Mouse (Mus musculus) intestine, embryonic 14.5 days (tissue): Measurements from ENCODE around the gene BC004004. TPM values are rescaled to one million over a fixed set of nuclear protein-coding genes. Genes with fewer than 3 reads are reported as not detected.
A peak's percentile ranks its signal among the peaks of the same experiment; 100 is the strongest.
"Not testable (repeated sequence)": the region's sequence is repeated elsewhere in the genome, so short reads cannot be mapped to it uniquely, and the experiment has no call there.

Experiments used
- ATAC-seq: fragments of 200-750 bp; cut with Nextera tagmentation; replicated peaks from 2 replicates; pipeline ENCODE4 v1.8.0; 2017; ENCODE audit warnings: low read depth, moderate number of reproducible peaks, moderate TSS enrichment, moderate library complexity; ENCODE audit not compliant: low FRiP score, low TSS enrichment
- DNase-seq: peaks from one replicate; pipeline ENCODE4 v3.0.0-alpha.2; 2018; ENCODE audit warnings: low spot score
- H3K27ac ChIP-seq: fragments of 300-500 bp; sonication (generic); 2 replicates; pipeline ENCODE4 v1.5.1; 2014; ENCODE audit warnings: low read depth, mild to moderate bottlenecking, control low read depth
- H3K27me3 ChIP-seq: fragments of 300-500 bp; sonication (generic); replicated peaks from 2 replicates; pipeline ENCODE4 v1.6.1; 2014; ENCODE audit warnings: low read length, control low read depth; ENCODE audit not compliant: control insufficient read depth, insufficient read depth
- H3K36me3 ChIP-seq: fragments of 300-500 bp; sonication (generic); 2 replicates; pipeline ENCODE4 v1.6.1; 2014; ENCODE audit warnings: low read length, control low read depth; ENCODE audit not compliant: control insufficient read depth, insufficient read depth
- H3K4me1 ChIP-seq: fragments of 300-500 bp; sonication (generic); replicated peaks from 2 replicates; pipeline ENCODE4 v1.6.1; 2014; ENCODE audit warnings: low read length, control low read depth, mixed read lengths; ENCODE audit not compliant: control insufficient read depth, insufficient read depth
- H3K4me2 ChIP-seq: fragments of 300-500 bp; sonication (generic); 2 replicates; pipeline ENCODE4 v1.6.1; 2014; ENCODE audit warnings: low read length
- H3K4me3 ChIP-seq: fragments of 300-500 bp; sonication (generic); 2 replicates; pipeline ENCODE4 v1.5.1; 2014; ENCODE audit warnings: low read depth, low read length, control low read depth, mixed read lengths
- H3K9ac ChIP-seq: fragments of 300-500 bp; sonication (generic); 2 replicates; pipeline ENCODE4 v1.6.1; 2014; ENCODE audit warnings: mild to moderate bottlenecking, low read length
- H3K9me3 ChIP-seq: fragments of 300-500 bp; sonication (generic); 2 replicates; pipeline ENCODE4 v1.6.1; 2016; ENCODE audit warnings: low read length, control low read depth; ENCODE audit not compliant: control insufficient read depth
- WGBS: fragments of 180-500 bp; shearing (Covaris S2); extraction: QIAGEN DNeasy Blood & Tissue Kit; methylation state at CpG from one replicate; pipeline ENCODE4 v1.1.7; 2014; 5-methylcytosine and 5-hydroxymethylcytosine counted together
- polyA plus RNA-seq: library from polyadenylated mRNA; unstranded; fragments of >200 nt; fragmentation: Nextera tagmentation; extraction: Ambion mirVana; gene quantifications from 2 replicates; pipeline ENCODE4 v1.2.1, GENCODE M21; 2014

Gene BC004004
- polyA plus RNA-seq, 1 experiment from 2014 or later, result 77.4 TPM

- not testable (repeated sequence) for ATAC-seq, H3K4me1 ChIP-seq, DNase-seq, H3K9ac ChIP-seq, H3K4me3 ChIP-seq, H3K36me3 ChIP-seq, H3K9me3 ChIP-seq, H3K4me2 ChIP-seq, H3K27ac ChIP-seq
- H3K27me3 ChIP-seq, result peaks cover 16% of the 10 kb centered on the region
- 81% methylated on average over 3 of the region's 3 CpGs for WGBS
Measured at GRCm38 (mm10) chr17:29317380-29317779, 48.8 kb downstream of the BC004004 start, which contains the start of gene Pi16. Gene Pi16, plus strand, starts transcription at chr17:29317680.

- Histone ChIP-seq H3K4me1 (no peaks in the 10 kb centered on the region), H3K9ac (no peak overlapping the region), H3K4me2 (no peak overlapping the region), H3K36me3 (no peaks in the 10 kb centered on the region), H3K27ac (no peak overlapping the region), H3K4me3 (no peak overlapping the region), H3K27me3 (peaks cover 22% of the 10 kb centered on the region), H3K9me3 (no peaks in the 10 kb centered on the region)
- ATAC-seq (no peak), DNase-seq (no peak)
- whole genome bisulfite sequencing, result 48% methylated on average over 6 of the region's 6 CpGs
Measured at GRCm38 (mm10) chr17:29318731-29319250, 50.2 kb downstream of the BC004004 start.

GRCm38 (mm10) chr17:29319476-29319875, 50.9 kb downstream of the BC004004 start:
- Histone ChIP-seq H3K9ac (no peak overlapping the region), H3K27me3 (peaks cover 22% of the 10 kb centered on the region), H3K4me1 (no peaks in the 10 kb centered on the region), H3K4me2 (no peak overlapping the region), H3K27ac (no peak overlapping the region), H3K9me3 (no peaks in the 10 kb centered on the region), H3K36me3 (no peaks in the 10 kb centered on the region), H3K4me3 (no peak overlapping the region)
- DNase-seq (no peak), ATAC-seq (no peak)
- WGBS, result 89% methylated on average over 7 of the region's 7 CpGs

GRCm38 (mm10) chr17:29319881-29320639, 51.5 kb downstream of the BC004004 start:
- Histone ChIP-seq H3K36me3 (no peaks in the 10 kb centered on the region), H3K4me1 (no peaks in the 10 kb centered on the region), H3K9me3 (no peaks in the 10 kb centered on the region), H3K27me3 (peaks cover 22% of the 10 kb centered on the region), H3K9ac (no peak overlapping the region), H3K4me3 (no peak overlapping the region), H3K4me2 (no peak overlapping the region), H3K27ac (no peak overlapping the region)
- ATAC-seq (no peak), DNase-seq (no peak)
- WGBS, result 54% methylated on average over 8 of the region's 8 CpGs

DNA sequence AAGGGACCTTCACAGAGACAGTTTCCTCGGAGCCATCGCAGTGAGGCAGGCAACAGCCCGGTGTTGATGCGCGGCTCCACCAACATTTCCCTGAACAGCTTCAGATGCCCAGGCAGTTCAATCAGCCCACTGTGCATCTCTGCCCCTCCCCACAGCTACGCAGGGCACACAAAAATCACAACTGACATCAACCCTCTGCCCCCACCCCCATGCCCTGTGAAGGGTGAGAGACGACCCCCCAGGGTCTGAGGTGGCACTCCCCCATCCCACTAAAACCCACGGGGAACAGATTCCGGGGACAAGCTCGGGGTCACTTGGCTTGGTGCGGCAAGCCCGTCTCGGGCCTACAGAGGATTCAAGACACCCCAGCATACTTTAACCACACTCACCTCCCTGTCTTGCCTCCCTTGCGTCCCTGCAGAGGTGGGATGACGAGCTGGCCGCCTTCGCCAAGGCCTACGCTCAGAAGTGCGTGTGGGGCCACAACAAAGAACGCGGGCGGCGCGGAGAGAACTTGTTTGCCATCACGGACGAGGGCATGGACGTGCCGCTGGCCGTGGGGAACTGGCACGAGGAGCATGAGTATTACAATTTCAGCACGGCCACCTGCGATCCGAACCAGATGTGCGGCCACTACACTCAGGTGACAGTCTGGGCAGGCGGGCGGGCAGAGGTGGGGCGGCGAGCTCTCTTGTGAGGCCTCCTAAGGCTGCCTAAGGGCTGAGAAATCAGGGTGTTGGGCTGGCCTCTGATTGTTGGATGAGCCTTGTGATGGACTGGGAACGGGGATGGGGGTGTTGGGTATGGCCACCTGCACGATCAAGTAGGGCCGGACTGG, 53.4 kb downstream of the BC004004 start:
- H3K4me3 ChIP-seq, result no peak overlapping the region
- H3K9me3 ChIP-seq, result no peaks in the 10 kb centered on the region
- ATAC-seq, result peak; percentile 63
- H3K4me2 ChIP-seq, result peak overlapping the region; percentile 36
- H3K27ac ChIP-seq, result no peak overlapping the region
- no peaks in the 10 kb centered on the region for H3K36me3 ChIP-seq
- 0 out of 2 replicates have a peak, but pooled peaks cover 8% of the 10 kb centered on the region for H3K4me1 ChIP-seq
- no peak overlapping the region for H3K9ac ChIP-seq
- DNase-seq, result peak; percentile 64
- WGBS, result 23% methylated on average over 41 of the region's 41 CpGs
- peaks cover 24% of the 10 kb centered on the region for H3K27me3 ChIP-seq

DNA sequence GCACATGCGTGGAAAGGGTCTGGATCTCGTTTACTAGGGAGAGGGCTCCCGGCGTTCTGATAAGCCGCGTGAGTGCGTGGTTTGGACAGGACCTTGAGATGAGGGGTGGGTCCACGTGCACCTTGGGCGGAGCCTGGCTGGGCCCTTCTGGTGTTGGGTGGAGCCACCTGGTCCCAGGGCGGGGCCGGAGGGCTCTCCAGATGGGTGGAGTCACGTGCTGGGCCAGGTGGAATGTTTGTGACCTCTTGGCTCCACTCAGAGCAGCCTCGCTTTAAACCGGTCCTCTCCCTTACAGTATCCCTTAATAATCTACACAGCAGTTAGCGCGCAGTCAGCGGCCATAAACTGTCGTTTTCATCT, 54.0 kb downstream of the BC004004 start:
- Histone ChIP-seq H3K4me2 (peak overlapping the region; percentile 36), H3K27me3 (peaks cover 29% of the 10 kb centered on the region), H3K27ac (no peak overlapping the region), H3K9me3 (no peaks in the 10 kb centered on the region), H3K9ac (no peak overlapping the region), H3K36me3 (no peaks in the 10 kb centered on the region), H3K4me3 (no peak overlapping the region), H3K4me1 (0 out of 2 replicates have a peak, but pooled peaks cover 8% of the 10 kb centered on the region)
- peak; percentile 72 for ATAC-seq
- DNase-seq, result peak; percentile 73
- WGBS, result 12% methylated on average over 18 of the region's 18 CpGs

DNA sequence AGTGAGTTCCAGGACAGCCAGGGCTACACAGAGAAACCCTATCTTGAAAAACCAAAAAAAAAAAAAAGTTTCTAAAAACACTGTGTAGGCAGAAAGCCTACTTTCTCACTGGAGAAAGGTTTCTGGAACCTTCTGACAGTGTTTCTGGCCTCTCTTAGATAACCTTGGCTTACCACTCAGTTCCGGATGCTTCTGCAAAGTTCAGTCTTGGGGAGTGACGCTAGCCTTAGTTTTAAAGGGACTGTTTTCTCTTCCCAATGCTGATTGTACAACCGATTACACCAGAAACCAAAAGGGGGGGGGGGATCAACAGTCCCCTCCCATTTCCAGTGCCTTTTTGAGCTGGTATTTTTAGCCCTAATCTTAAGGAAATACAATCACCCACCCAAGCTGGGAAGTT, 55.0 kb downstream of the BC004004 start:
- ATAC-seq, result no peak
- 0 out of 2 replicates have a peak, but pooled peaks cover 8% of the 10 kb centered on the region for H3K4me1 ChIP-seq
- H3K9ac ChIP-seq, result no peak overlapping the region
- no peaks in the 10 kb centered on the region for H3K36me3 ChIP-seq
- WGBS, result 90% methylated on average over 3 of the region's 3 CpGs
- H3K4me3 ChIP-seq, result no peak overlapping the region
- H3K9me3 ChIP-seq, result no peaks in the 10 kb centered on the region
- H3K4me2 ChIP-seq, result no peak overlapping the region
- H3K27ac ChIP-seq, result no peak overlapping the region
- peaks cover 30% of the 10 kb centered on the region for H3K27me3 ChIP-seq
- DNase-seq, result no peak

- H3K27ac ChIP-seq, result no peak overlapping the region
- no peak for DNase-seq
- 66% methylated on average over 13 of the region's 13 CpGs for WGBS
- H3K27me3 ChIP-seq, result peaks cover 29% of the 10 kb centered on the region
- H3K4me2 ChIP-seq, result no peak overlapping the region; the same call in 1 of the 2 replicates
- H3K4me1 ChIP-seq, result 0 out of 2 replicates have a peak, but pooled peaks cover 8% of the 10 kb centered on the region
- no peak overlapping the region for H3K4me3 ChIP-seq
- H3K9ac ChIP-seq, result no peak overlapping the region
- no peaks in the 10 kb centered on the region; the same call in 1 of the 2 replicates for H3K36me3 ChIP-seq
- no peaks in the 10 kb centered on the region for H3K9me3 ChIP-seq
- ATAC-seq, result no peak
Measured at GRCm38 (mm10) chr17:29325831-29326230, 57.2 kb downstream of the BC004004 start.
